Mouse (Mus musculus) MEL (cell line): Measurements from ENCODE around the gene Tmprss6.

ENCODE experiments used
- CHD1 ChIP-seq: IDR thresholded peaks from 2 replicates; pipeline ENCODE4 v1.6.1; 2012; ENCODE audit warnings: low read depth, mild to moderate bottlenecking, inconsistent platforms, low read length, improper control_type of control experiment
- CHD2 ChIP-seq: IDR thresholded peaks from 2 replicates; pipeline ENCODE4 v1.6.1; 2011; ENCODE audit warnings: low read length, improper control_type of control experiment
- CTCF ChIP-seq, 3 experiments: IDR thresholded peaks in 2 of 3; conservative IDR thresholded peaks in 1 of 3; 2 replicates each; pipeline ENCODE4 v1.5.1; 2011 to 2012; ENCODE audit warnings: low read length in 3 of 3, low read depth in 2 of 3, mild to moderate bottlenecking in 2 of 3, improper control_type of control experiment in 1 of 3, inconsistent platforms in 1 of 3, mixed read lengths in 1 of 3, moderate library complexity in 1 of 3; ENCODE audit not compliant: control insufficient read depth in 1 of 3, insufficient read depth in 1 of 3, poor library complexity in 1 of 3, severe bottlenecking in 1 of 3
- EP300 ChIP-seq, 2 experiments: IDR thresholded peaks; 2 replicates each; pipeline ENCODE4 v1.6.1; 2011; ENCODE audit warnings: improper control_type of control experiment in 2 of 2, low read length in 2 of 2, low read depth in 1 of 2, mild to moderate bottlenecking in 1 of 2
- JUND ChIP-seq: IDR thresholded peaks from 2 replicates; pipeline ENCODE4 v1.6.1; 2011; ENCODE audit warnings: low read depth, mild to moderate bottlenecking, improper control_type of control experiment, low read length
- MEF2A ChIP-seq: IDR thresholded peaks from 2 replicates; pipeline ENCODE4 v1.6.1; 2014; ENCODE audit warnings: low read depth, mild to moderate bottlenecking, inconsistent platforms, low read length, improper control_type of control experiment; ENCODE audit not compliant: poor library complexity, insufficient replicate concordance, severe bottlenecking; ENCODE audit errors: extremely low read depth
- MXI1 ChIP-seq: IDR thresholded peaks from 2 replicates; pipeline ENCODE4 v1.6.1; 2011; ENCODE audit warnings: mild to moderate bottlenecking, low read depth, low read length, improper control_type of control experiment
- NRF1 ChIP-seq: IDR thresholded peaks from 2 replicates; pipeline ENCODE4 v1.6.1; 2014; ENCODE audit warnings: low read depth, mild to moderate bottlenecking, inconsistent platforms, low read length, improper control_type of control experiment, moderate library complexity; ENCODE audit not compliant: poor library complexity, insufficient read depth, severe bottlenecking
- POLR2A ChIP-seq, 2 experiments: IDR thresholded peaks; 2 replicates each; pipeline ENCODE4 v1.6.1; 2011 to 2012; ENCODE audit warnings: low read length in 2 of 2, mild to moderate bottlenecking in 2 of 2, control low read depth in 1 of 2, improper control_type of control experiment in 1 of 2, low read depth in 1 of 2, moderate library complexity in 1 of 2; ENCODE audit not compliant: control insufficient read depth in 1 of 2, insufficient read depth in 1 of 2, poor library complexity in 1 of 2
- TAL1 ChIP-seq: IDR thresholded peaks from 2 replicates; pipeline ENCODE4 v1.6.1; 2012; ENCODE audit warnings: mild to moderate bottlenecking, inconsistent platforms, low read length, moderate library complexity, mixed read lengths
- TCF12 ChIP-seq: IDR thresholded peaks from 2 replicates; pipeline ENCODE4 v1.6.1; 2014; ENCODE audit warnings: low read depth, mild to moderate bottlenecking, inconsistent platforms, low read length, improper control_type of control experiment, moderate library complexity
- UBTF ChIP-seq: IDR thresholded peaks from 2 replicates; pipeline ENCODE4 v1.6.1; 2012; ENCODE audit warnings: low read depth, mild to moderate bottlenecking, inconsistent platforms, low read length, improper control_type of control experiment, moderate library complexity, borderline replicate concordance; ENCODE audit not compliant: insufficient read depth
- ZKSCAN1 ChIP-seq: IDR thresholded peaks from 2 replicates; pipeline ENCODE4 v1.6.1; 2012; ENCODE audit warnings: low read depth, mild to moderate bottlenecking, inconsistent platforms, low read length, improper control_type of control experiment, moderate library complexity
- ZNF384 ChIP-seq: IDR thresholded peaks from 2 replicates; pipeline ENCODE4 v1.6.1; 2012; ENCODE audit warnings: low read depth, mild to moderate bottlenecking, inconsistent platforms, low read length, improper control_type of control experiment

GRCm38 (mm10) chr15:78510121-78510576, 41.7 kb upstream of the Tmprss6 start:
- TF ChIP-seq JUND, result no peak
- TF ChIP-seq CHD1, result no peak
- TF ChIP-seq POLR2A (IDR thresholded peaks at IDR 0.05; ENCODE audit: control insufficient read depth in 1 of 2, insufficient read depth in 1 of 2, low read depth in 1 of 2, low read length in 2 of 2, poor library complexity in 1 of 2), result no peak
- no peak for TF ChIP-seq CTCF (IDR thresholded peaks at IDR 0.05 in 2 of 3, conservative IDR thresholded peaks at IDR 0.05 in 1 of 3; ENCODE audit: control insufficient read depth in 1 of 3, insufficient read depth in 1 of 3, low read depth in 2 of 3, low read length in 3 of 3, poor library complexity in 1 of 3, severe bottlenecking in 1 of 3)
- no peak for TF ChIP-seq UBTF
- no peak for TF ChIP-seq EP300 (IDR thresholded peaks at IDR 0.05; ENCODE audit: low read depth in 1 of 2, low read length in 2 of 2)
- TF ChIP-seq NRF1, result no peak
- no peak for TF ChIP-seq ZKSCAN1
- no peak for TF ChIP-seq CHD2
- no peak for TF ChIP-seq MXI1
- TF ChIP-seq TCF12, result no peak
- no peak for TF ChIP-seq TAL1
- TF ChIP-seq ZNF384, result no peak
- no peak for TF ChIP-seq MEF2A
